ENCODE assay signal across 9 mouse cellular contexts in genomic region chr6:30805053-30805752, GRCm38 (mm10).
DNase-seq lines count a peak whose midpoint lies in the region; ATAC-seq and TF ChIP-seq lines count a peak whose summit lies in the region.
"Had no signal": no experiment of that assay in that cellular context is flagged by ENCODE, and none has a peak within 500 bp of the region (broad histone marks: within the 10 kb centered on the region; RNA-seq: fewer than 3 reads in every experiment).

No protein-coding gene starts in this region.

- intact Hi-C loops in left cerebral cortex, adult 2 months (cut with DNase I), result no loop called here
- intact Hi-C loops in left cerebral cortex, postnatal 14 days (cut with DNase I), result no loop called here

- H3K27me3 ChIP-seq in forebrain, embryonic 15.5 days, result no peaks in the 10 kb centered on the region
- no peaks in the 10 kb centered on the region for H3K27me3 ChIP-seq in forebrain, postnatal 0 days (ENCODE audit: insufficient read depth, low read length)
- H3K27me3 ChIP-seq in midbrain, postnatal 0 days (ENCODE audit: insufficient read depth, low read length), result no peaks in the 10 kb centered on the region
- H3K27me3 ChIP-seq: embryonic facial prominence, embryonic 12.5 days had no signal

- H3K4me2 ChIP-seq in forebrain, embryonic 15.5 days (replicated peaks), result no peak overlapping the region
- H3K4me2 ChIP-seq in forebrain, postnatal 0 days (ENCODE audit: low read depth), result no peak overlapping the region
- H3K4me2 ChIP-seq in midbrain, postnatal 0 days (ENCODE audit: low read depth, low read length, poor library complexity, severe bottlenecking), result no peak overlapping the region
- H3K4me2 ChIP-seq: embryonic facial prominence, embryonic 12.5 days had no signal

- H3K36me3 ChIP-seq in forebrain, embryonic 15.5 days, result peaks cover 21% of the 10 kb centered on the region
- H3K36me3 ChIP-seq in forebrain, postnatal 0 days (ENCODE audit: insufficient read depth), result peaks cover 28% of the 10 kb centered on the region
- peaks cover 24% of the 10 kb centered on the region for H3K36me3 ChIP-seq in midbrain, postnatal 0 days (ENCODE audit: insufficient read depth, low read length)

- no peaks in the 10 kb centered on the region for H3K4me1 ChIP-seq in forebrain, embryonic 15.5 days
- no peaks in the 10 kb centered on the region for H3K4me1 ChIP-seq in forebrain, postnatal 0 days (ENCODE audit: insufficient read depth)
- H3K4me1 ChIP-seq in midbrain, postnatal 0 days (ENCODE audit: insufficient read depth, low read length), result no peaks in the 10 kb centered on the region
- H3K4me1 ChIP-seq: embryonic facial prominence, embryonic 12.5 days had no signal

- peak; percentile 48; the same call in 1 of the 2 replicates for ATAC-seq in forebrain, embryonic 15.5 days (replicated peaks)
- ATAC-seq in forebrain, postnatal 0 days, result no peak
- ATAC-seq in erythroblast, adult 5-6 weeks (replicated peaks; ENCODE audit: low FRiP score, poor library complexity, severe bottlenecking), result peak; percentile 36; the same call in 1 of the 2 replicates
- ATAC-seq in midbrain, postnatal 0 days (ENCODE audit: low FRiP score), result no peak

- no peak overlapping the region for H3K4me3 ChIP-seq in forebrain, embryonic 15.5 days
- H3K4me3 ChIP-seq in forebrain, postnatal 0 days (ENCODE audit: low read depth, low read length), result no peak overlapping the region
- H3K4me3 ChIP-seq in left cerebral cortex, adult 2 months, result no peak overlapping the region
- no peak overlapping the region for H3K4me3 ChIP-seq in midbrain, postnatal 0 days (ENCODE audit: low read depth, low read length)
- H3K4me3 ChIP-seq: embryonic facial prominence, embryonic 12.5 days had no signal

- H3K9me3 ChIP-seq in forebrain, embryonic 15.5 days, result no peaks in the 10 kb centered on the region
- no peaks in the 10 kb centered on the region for H3K9me3 ChIP-seq in forebrain, postnatal 0 days (ENCODE audit: low read length)
- no peaks in the 10 kb centered on the region for H3K9me3 ChIP-seq in midbrain, postnatal 0 days (ENCODE audit: low read length)
- H3K9me3 ChIP-seq: embryonic facial prominence, embryonic 12.5 days had no signal

- DNase-seq in forebrain, postnatal 0 days, result no peak
- DNase-seq in left cerebral cortex, adult 2 months (ENCODE audit: extremely low spot score in 1 of 2, low spot score in 2 of 2), result no peak
- no peak for DNase-seq in left cerebral cortex, postnatal 14 days (ENCODE audit: low spot score in 2 of 2)
- peak; percentile 10 for DNase-seq in midbrain, postnatal 0 days (ENCODE audit: low spot score)
- DNase-seq in ovary, postnatal 36 days (ENCODE audit: low spot score), result no peak
- DNase-seq in MN1 (ENCODE audit: low spot score), result no peak

- 93% methylated on average over 5 of the region's 5 CpGs for WGBS in forebrain, embryonic 15.5 days
- 96% methylated on average over 5 of the region's 5 CpGs for WGBS in forebrain, postnatal 0 days
- WGBS in midbrain, postnatal 0 days, result 93% methylated on average over 5 of the region's 5 CpGs

- no peak for TF ChIP-seq CTCF in forebrain, postnatal 0 days (IDR thresholded peaks at IDR 0.05; ENCODE audit: low read depth)
- no peak for TF ChIP-seq CTCF in left cerebral cortex, adult 2 months (IDR thresholded peaks at IDR 0.05)
- TF ChIP-seq CTCF in midbrain, postnatal 0 days (IDR thresholded peaks at IDR 0.05), result no peak

- no peak overlapping the region for H3K27ac ChIP-seq in forebrain, embryonic 15.5 days (replicated peaks)
- no peak overlapping the region for H3K27ac ChIP-seq in forebrain, postnatal 0 days (ENCODE audit: low read depth, low read length)
- peak overlapping the region; percentile 3; the same call in 1 of the 2 replicates for H3K27ac ChIP-seq in left cerebral cortex, adult 2 months
- H3K27ac ChIP-seq in midbrain, postnatal 0 days (ENCODE audit: low read depth, low read length), result peak overlapping the region; percentile 1; the same call in 1 of the 2 replicates
- H3K27ac ChIP-seq: embryonic facial prominence, embryonic 12.5 days had no signal

- H3K9ac ChIP-seq in forebrain, embryonic 15.5 days (replicated peaks), result no peak overlapping the region
- no peak overlapping the region for H3K9ac ChIP-seq in forebrain, postnatal 0 days
- H3K9ac ChIP-seq in midbrain, postnatal 0 days (replicated peaks; ENCODE audit: low read length, poor library complexity, severe bottlenecking), result no peak overlapping the region
- H3K9ac ChIP-seq: embryonic facial prominence, embryonic 12.5 days had no signal

Comparison
In these comparisons a context has a peak if more than half of its experiments do, and no peak if none do; other contexts are left out.
1. ATAC-seq: peak in forebrain, embryonic 15.5 days (single experiment) and erythroblast, adult 5-6 weeks (single experiment); none in forebrain, postnatal 0 days (single experiment) and midbrain, postnatal 0 days (single experiment).
2. H3K27ac ChIP-seq: peak in left cerebral cortex, adult 2 months (single experiment) and midbrain, postnatal 0 days (single experiment); none in forebrain, embryonic 15.5 days (single experiment) and forebrain, postnatal 0 days (single experiment).